Mouse (Mus musculus) heart, embryonic 11.5 days (tissue): ENCODE data around the gene Rpp38. TPM values are rescaled to one million over a fixed set of nuclear protein-coding genes. Genes with fewer than 3 reads are reported as not detected.

Experiments
- ATAC-seq: fragments of 200-750 bp; cut with Nextera tagmentation; replicated peaks from 2 replicates; pipeline ENCODE4 v1.8.0; 2017; ENCODE audit warnings: moderate library complexity; ENCODE audit not compliant: insufficient number of reproducible peaks, low FRiP score, low TSS enrichment
- H3K27ac ChIP-seq: fragments of 300-500 bp; sonication (generic); 2 replicates; pipeline ENCODE4 v1.5.1; 2014; ENCODE audit warnings: mild to moderate bottlenecking, low read depth, low read length
- H3K27me3 ChIP-seq: fragments of 300-500 bp; sonication (generic); 2 replicates; pipeline ENCODE4 v1.6.1; 2014; ENCODE audit warnings: mild to moderate bottlenecking, low read length, mixed read lengths; ENCODE audit not compliant: control insufficient read depth, insufficient read depth
- H3K36me3 ChIP-seq: fragments of 300-500 bp; sonication (generic); 2 replicates; pipeline ENCODE4 v1.6.1; 2014; ENCODE audit warnings: mild to moderate bottlenecking, low read length, moderate library complexity, mixed read lengths; ENCODE audit not compliant: control insufficient read depth, insufficient read depth
- H3K4me1 ChIP-seq: fragments of 300-500 bp; sonication (generic); 2 replicates; pipeline ENCODE4 v1.6.1; 2014; ENCODE audit warnings: low read length; ENCODE audit not compliant: control insufficient read depth, insufficient read depth
- H3K4me2 ChIP-seq: fragments of 300-500 bp; sonication (generic); 2 replicates; pipeline ENCODE4 v1.6.1; 2014; ENCODE audit warnings: mild to moderate bottlenecking, moderate library complexity
- H3K4me3 ChIP-seq: fragments of 300-500 bp; sonication (generic); 2 replicates; pipeline ENCODE4 v1.5.1; 2014; ENCODE audit warnings: low read depth, low read length
- H3K9ac ChIP-seq: fragments of 300-500 bp; sonication (generic); 2 replicates; pipeline ENCODE4 v1.6.1; 2014; ENCODE audit warnings: mild to moderate bottlenecking, low read depth, low read length, moderate library complexity
- H3K9me3 ChIP-seq: fragments of 300-500 bp; sonication (generic); replicated peaks from 2 replicates; pipeline ENCODE4 v1.6.1; 2016; ENCODE audit warnings: low read length; ENCODE audit not compliant: control insufficient read depth
- WGBS: fragments of 180-500 bp; shearing (Covaris S2); extraction: QIAGEN DNeasy Blood & Tissue Kit; methylation state at CpG from one replicate; pipeline ENCODE4 v1.1.7; 2014; ENCODE audit not compliant: insufficient replicate concordance; 5-methylcytosine and 5-hydroxymethylcytosine counted together
- polyA plus RNA-seq: library from polyadenylated mRNA; unstranded; fragments of >200 nt; fragmentation: Nextera tagmentation; extraction: Ambion mirVana; gene quantifications from 2 replicates; pipeline ENCODE4 v1.2.1, GENCODE M21; 2014

The Rpp38 gene
- polyA plus RNA-seq, 1 experiment from 2014 or later = 16.2 TPM

DNA sequence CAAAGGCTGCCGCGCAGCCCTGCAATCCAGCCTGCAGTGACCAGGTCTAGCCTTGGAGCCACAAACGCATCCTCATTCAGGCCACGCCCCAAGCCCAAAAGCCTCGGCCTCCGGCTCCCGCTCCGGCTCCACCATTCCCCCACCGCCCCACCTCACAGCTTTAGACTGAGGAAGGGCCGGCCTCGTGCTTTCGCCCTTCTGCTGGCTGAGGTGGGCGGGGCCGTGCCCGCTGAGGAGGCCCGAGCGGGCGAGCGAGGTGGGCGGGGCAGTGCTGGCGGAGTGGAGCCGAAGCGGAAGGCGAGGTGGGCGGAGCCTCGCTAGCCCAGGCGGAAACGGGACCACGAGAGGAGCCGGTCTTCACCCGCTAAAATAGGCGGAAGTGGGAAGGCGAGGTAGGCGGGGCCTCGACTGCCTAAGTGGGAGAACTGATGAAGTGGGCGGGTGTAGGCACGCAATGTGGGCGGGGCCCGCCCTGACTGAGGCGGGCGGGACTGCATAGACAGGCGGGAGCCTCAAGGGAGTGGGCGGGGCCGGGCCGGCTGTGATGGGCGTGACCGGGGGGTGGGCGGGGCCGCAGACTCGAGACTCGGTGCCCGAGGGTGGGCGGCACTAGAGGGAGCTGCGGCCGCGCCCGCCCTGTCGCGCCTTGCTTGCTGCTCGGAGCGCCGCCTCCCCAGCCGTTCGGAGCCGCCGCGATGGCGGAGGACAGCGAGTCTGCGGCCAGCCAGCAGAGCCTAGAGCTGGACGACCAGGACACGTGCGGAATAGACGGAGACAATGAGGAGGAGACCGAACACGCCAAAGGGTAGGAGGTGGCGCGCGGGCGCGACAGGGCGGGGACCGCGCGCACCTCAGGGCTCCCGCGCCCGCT lies 48.6 kb downstream of the Rpp38 start, which contains the start of gene Nmt2:
Gene Nmt2 (plus strand): TSS at position 611 of the 871 bp plus-strand sequence.
- Histone ChIP-seq H3K4me3 (peak within 1 kb of the TSS; percentile 86), H3K36me3 (no peaks in the 10 kb centered on the region), H3K4me1 (peaks cover 11% of the 10 kb centered on the region), H3K27me3 (no peaks in the 10 kb centered on the region), H3K9me3 (no peaks in the 10 kb centered on the region), H3K27ac (peak within 1 kb of the TSS; percentile 89), H3K4me2 (peak within 1 kb of the TSS; percentile 83), H3K9ac (peak within 1 kb of the TSS; percentile 89)
- ATAC-seq = peak; percentile 98
- WGBS = under 1% methylated on average over 78 of the region's 88 CpGs

DNA sequence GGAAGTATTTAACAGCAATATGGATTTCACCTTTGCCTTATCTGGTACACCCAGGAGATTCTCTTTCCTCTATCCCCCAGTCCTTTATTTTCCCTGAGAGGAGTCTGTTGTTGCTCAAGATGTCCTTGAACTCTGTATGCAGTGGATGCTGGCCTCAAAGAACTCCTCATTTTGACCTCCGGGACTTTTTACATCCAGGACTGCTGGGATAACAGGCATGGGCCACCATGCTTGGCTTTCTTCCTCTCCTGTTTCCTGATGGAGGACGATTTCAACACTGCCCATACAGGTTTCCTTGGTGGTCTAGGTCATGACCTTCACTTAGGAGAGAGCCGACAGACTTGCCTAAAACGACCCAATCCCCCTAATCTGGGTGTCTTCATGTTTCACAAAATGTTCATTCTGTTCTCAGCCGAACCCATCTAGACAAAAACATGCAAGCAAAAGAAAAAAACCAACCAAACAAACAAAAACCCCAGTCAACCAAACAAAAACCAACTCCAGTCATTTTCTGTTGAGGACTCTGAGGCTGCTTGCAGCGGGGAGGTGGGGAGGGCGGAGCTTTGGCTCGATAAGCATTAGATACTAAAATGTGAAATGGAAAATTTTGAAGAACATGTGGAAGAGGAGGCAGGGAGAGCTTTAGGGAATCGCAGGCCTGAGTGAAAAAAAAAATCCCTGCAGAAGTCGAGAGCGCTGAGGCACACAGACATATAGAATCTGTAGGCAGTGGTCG lies 49.4 kb downstream of the Rpp38 start:
- Histone ChIP-seq H3K4me2 (peak overlapping the region; percentile 69), H3K9ac (peak overlapping the region; percentile 71), H3K36me3 (no peaks in the 10 kb centered on the region), H3K27me3 (no peaks in the 10 kb centered on the region), H3K27ac (peak overlapping the region; percentile 80), H3K4me1 (peaks cover 11% of the 10 kb centered on the region), H3K4me3 (peak overlapping the region; percentile 86), H3K9me3 (no peaks in the 10 kb centered on the region)
- 10% methylated on average over 12 of the region's 12 CpGs for WGBS
- ATAC-seq = no peak

DNA sequence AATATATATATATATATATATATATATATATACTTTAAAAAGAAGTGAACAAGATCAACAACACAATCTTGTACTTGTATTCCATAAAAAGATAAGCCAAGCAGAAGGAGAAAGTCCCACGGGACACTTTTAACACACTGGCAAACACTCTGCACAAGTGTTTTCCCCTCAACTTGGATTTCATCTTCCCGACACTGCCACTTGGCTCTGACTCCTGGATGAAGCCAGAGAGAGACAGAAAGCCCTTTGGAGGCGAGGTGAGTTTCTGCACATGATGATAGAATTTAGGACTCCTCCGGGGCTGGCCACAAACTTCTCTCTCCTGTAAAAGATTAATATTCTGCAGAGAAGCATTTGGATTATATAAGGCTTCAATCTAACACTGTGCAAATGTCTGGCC lies 51.1 kb downstream of the Rpp38 start:
- ATAC-seq = no peak
- WGBS = 78% methylated on average over 4 of the region's 4 CpGs
- Histone ChIP-seq H3K4me2 (no peak overlapping the region), H3K27ac (no peak overlapping the region), H3K4me3 (no peak overlapping the region), H3K9ac (no peak overlapping the region), H3K4me1 (peaks cover 11% of the 10 kb centered on the region), H3K36me3 (no peaks in the 10 kb centered on the region), H3K9me3 (no peaks in the 10 kb centered on the region), H3K27me3 (no peaks in the 10 kb centered on the region)

Other genes starting within 250 kb of the Rpp38 start
- 27.4 and 35.1 TPM in 2 replicates for gene Fam171a1, start 218.4 kb downstream of the Rpp38 start, polyA plus RNA-seq
- gene Nmt2, start 48.4 kb downstream of the Rpp38 start, polyA plus RNA-seq = 38.2 and 40.2 TPM in 2 replicates
- 0.33 TPM in 1 of 2 replicates, not detected in the other for gene Acbd7, start 3.5 kb upstream of the Rpp38 start, polyA plus RNA-seq
- not detected in 2 replicates for gene Olah, start 64.6 kb upstream of the Rpp38 start, polyA plus RNA-seq
- gene Meig1, start 90.0 kb upstream of the Rpp38 start, polyA plus RNA-seq = not detected in 2 replicates
- 5.2 and 5.5 TPM in 2 replicates for gene Dclre1c, start 91.5 kb upstream of the Rpp38 start, polyA plus RNA-seq
- 12.1 and 13.9 TPM in 2 replicates for gene Suv39h2, start 142.4 kb upstream of the Rpp38 start, polyA plus RNA-seq
- 4.4 and 5.5 TPM in 2 replicates for gene Gm45902, start 180.1 kb upstream of the Rpp38 start, polyA plus RNA-seq
- gene Hspa14, start 180.2 kb upstream of the Rpp38 start, polyA plus RNA-seq = 87.9 and 94.9 TPM in 2 replicates
- gene Cdnf, start 180.4 kb upstream of the Rpp38 start, polyA plus RNA-seq = 0.34 and 0.80 TPM in 2 replicates
- 34.6 and 38.2 TPM in 2 replicates for gene Fam107b, start 237.8 kb upstream of the Rpp38 start, polyA plus RNA-seq